Mouse (Mus musculus): ENCODE data around the gene Slc15a1. TPM values are rescaled to one million over a fixed set of nuclear protein-coding genes. Genes with fewer than 3 reads are reported as not detected.

Slc15a1 gene
- total and polyA plus RNA-seq, 2 experiments from 2014 or later, result 0.08 TPM; not detected in 1

GRCm38 (mm10) chr14:121431261-121431660 is 73.8 kb downstream of the Slc15a1 start:
- ATAC-seq (no peak), DNase-seq (ENCODE audit: low spot score) (no peak)
- Histone ChIP-seq H3K9ac (replicated peaks; ENCODE audit: low read length) (no peak overlapping the region), H3K27me3 (ENCODE audit: insufficient read depth, low read length) (no peaks in the 10 kb centered on the region), H3K36me3 (ENCODE audit: insufficient read depth, low read length) (no peaks in the 10 kb centered on the region), H3K4me1 (ENCODE audit: insufficient read depth, low read length) (no peaks in the 10 kb centered on the region), H3K9me3 (ENCODE audit: low read length) (no peaks in the 10 kb centered on the region), H3K4me2 (ENCODE audit: low read depth, low read length) (no peak overlapping the region), H3K4me3 (ENCODE audit: low read length) (no peak overlapping the region), H3K27ac (no peak overlapping the region)
- no peak for TF ChIP-seq CTCF (IDR thresholded peaks at IDR 0.05; ENCODE audit: low read depth)
- WGBS, result 88% methylated on average over 7 of the region's 7 CpGs

DNA sequence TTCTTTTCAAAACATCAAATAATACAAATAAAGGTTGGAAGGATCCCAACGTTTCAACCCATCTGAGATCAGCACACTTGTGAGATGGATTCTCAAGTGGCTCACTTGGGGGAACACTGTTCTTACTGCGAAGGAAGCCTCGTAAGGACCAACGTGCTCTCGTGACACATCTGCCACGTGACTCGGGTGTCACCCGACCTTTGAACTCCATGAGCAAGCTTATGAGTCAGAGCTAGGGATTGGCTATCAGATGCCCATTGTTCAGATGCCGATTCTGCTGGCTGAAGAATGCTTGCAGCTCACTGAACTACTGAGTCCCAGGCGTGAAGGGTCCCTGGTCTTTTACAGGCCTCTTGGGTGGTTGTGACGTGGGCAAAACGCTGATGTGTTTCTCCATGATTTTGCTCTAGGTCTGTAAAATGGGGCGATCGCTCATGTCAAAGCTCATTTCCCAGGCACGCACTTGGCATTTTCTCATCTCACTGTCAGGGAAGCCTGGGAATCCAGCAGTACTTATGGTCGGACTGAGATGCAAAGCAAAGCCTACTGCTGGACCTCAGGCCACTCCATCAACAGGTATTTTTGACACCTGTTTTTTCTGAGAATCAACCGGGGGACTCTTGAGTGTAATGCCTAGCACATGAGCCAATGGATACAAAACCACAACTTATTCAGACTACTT is 75.1 kb downstream of the Slc15a1 start:
- Histone ChIP-seq H3K9me3 (ENCODE audit: low read length) (no peaks in the 10 kb centered on the region), H3K4me1 (ENCODE audit: insufficient read depth, low read length) (no peaks in the 10 kb centered on the region), H3K4me2 (ENCODE audit: low read depth, low read length) (no peak overlapping the region), H3K27me3 (ENCODE audit: insufficient read depth, low read length) (no peaks in the 10 kb centered on the region), H3K27ac (no peak overlapping the region), H3K9ac (replicated peaks; ENCODE audit: low read length) (no peak overlapping the region), H3K4me3 (ENCODE audit: low read length) (no peak overlapping the region), H3K36me3 (ENCODE audit: insufficient read depth, low read length) (no peaks in the 10 kb centered on the region)
- TF ChIP-seq CTCF (IDR thresholded peaks at IDR 0.05; ENCODE audit: low read depth), result no peak
- ATAC-seq (no peak), DNase-seq (ENCODE audit: low spot score) (no peak)
- WGBS, result 82% methylated on average over 17 of the region's 17 CpGs

- no peak overlapping the region for H3K4me3 ChIP-seq (ENCODE audit: low read length)
- no peak for TF ChIP-seq CTCF (IDR thresholded peaks at IDR 0.05; ENCODE audit: low read depth)
Observed at GRCm38 (mm10) chr14:121428148-121428547, 76.9 kb downstream of the Slc15a1 start.

GRCm38 (mm10) chr14:121426743-121427142 is 78.3 kb downstream of the Slc15a1 start:
- DNase-seq (ENCODE audit: low spot score), result no peak
- peak; percentile 38; the same call in 1 of the 2 replicates for TF ChIP-seq CTCF (IDR thresholded peaks at IDR 0.05; ENCODE audit: low read depth)

More at GRCm38 (mm10) chr14:121428148-121428547, 76.9 kb downstream of the Slc15a1 start:
- 88% methylated on average over 4 of the region's 4 CpGs for WGBS
- no peak overlapping the region for H3K27ac ChIP-seq
- H3K9me3 ChIP-seq (ENCODE audit: low read length), result no peaks in the 10 kb centered on the region
- no peaks in the 10 kb centered on the region for H3K27me3 ChIP-seq (ENCODE audit: insufficient read depth, low read length)
- H3K4me2 ChIP-seq (ENCODE audit: low read depth, low read length), result no peak overlapping the region
- H3K9ac ChIP-seq (replicated peaks; ENCODE audit: low read length), result no peak overlapping the region
- no peaks in the 10 kb centered on the region for H3K4me1 ChIP-seq (ENCODE audit: insufficient read depth, low read length)
- DNase-seq (ENCODE audit: low spot score), result no peak
- no peak for ATAC-seq
- no peaks in the 10 kb centered on the region for H3K36me3 ChIP-seq (ENCODE audit: insufficient read depth, low read length)

DNA sequence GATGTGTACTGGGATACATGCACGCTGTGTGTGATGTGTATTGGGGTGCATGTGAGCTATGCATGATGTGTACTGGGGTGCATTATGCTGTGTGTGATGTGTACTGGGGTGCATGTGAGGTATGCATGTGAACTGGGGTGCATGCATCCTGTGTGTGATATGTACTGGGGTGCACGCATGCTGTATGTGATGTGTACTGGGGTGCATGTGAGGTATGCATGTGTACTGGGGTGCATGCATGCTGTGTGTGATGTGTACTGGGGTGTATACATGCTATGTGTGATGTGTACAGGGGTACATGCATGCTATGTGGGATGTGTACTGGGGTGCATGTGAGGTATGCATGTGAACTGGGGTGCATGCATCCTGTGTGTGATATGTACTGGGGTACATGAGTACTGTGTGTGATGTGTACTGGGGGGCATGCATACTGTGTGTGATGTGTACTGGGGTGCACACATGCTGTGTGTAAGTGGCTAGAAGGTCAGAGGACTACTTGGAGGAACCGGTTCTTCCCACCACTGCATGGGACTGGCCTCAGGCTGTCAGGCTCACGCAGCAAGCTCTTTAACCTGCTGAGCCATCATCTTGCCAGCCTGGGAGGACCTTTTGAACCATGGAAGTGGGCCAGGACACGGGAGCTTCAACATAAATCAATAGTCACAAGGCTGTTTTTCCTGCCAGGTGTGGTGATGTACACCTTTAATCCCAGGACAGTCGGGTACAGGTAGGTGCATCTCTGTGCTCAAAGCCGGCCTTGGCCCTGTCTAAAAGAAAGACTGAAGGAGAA is 79.9 kb downstream of the Slc15a1 start:
- ATAC-seq (no peak), DNase-seq (ENCODE audit: low spot score) (no peak)
- no peak overlapping the region for H3K27ac ChIP-seq
- H3K4me2 ChIP-seq (ENCODE audit: low read depth, low read length), result no peak overlapping the region
- no peaks in the 10 kb centered on the region for H3K36me3 ChIP-seq (ENCODE audit: insufficient read depth, low read length)
- no peaks in the 10 kb centered on the region for H3K27me3 ChIP-seq (ENCODE audit: insufficient read depth, low read length)
- no peak overlapping the region for H3K4me3 ChIP-seq (ENCODE audit: low read length)
- no peaks in the 10 kb centered on the region for H3K4me1 ChIP-seq (ENCODE audit: insufficient read depth, low read length)
- WGBS, result 77% methylated on average over 7 of the region's 7 CpGs
- H3K9ac ChIP-seq (replicated peaks; ENCODE audit: low read length), result no peak overlapping the region
- no peak for TF ChIP-seq CTCF (IDR thresholded peaks at IDR 0.05; ENCODE audit: low read depth)
- H3K9me3 ChIP-seq (ENCODE audit: low read length), result no peaks in the 10 kb centered on the region

More at GRCm38 (mm10) chr14:121426743-121427142, 78.3 kb downstream of the Slc15a1 start:
- no peaks in the 10 kb centered on the region for H3K36me3 ChIP-seq (ENCODE audit: insufficient read depth, low read length)
- H3K9ac ChIP-seq (replicated peaks; ENCODE audit: low read length), result no peak overlapping the region
- no peaks in the 10 kb centered on the region for H3K9me3 ChIP-seq (ENCODE audit: low read length)
- no peak overlapping the region for H3K27ac ChIP-seq
- no peaks in the 10 kb centered on the region for H3K27me3 ChIP-seq (ENCODE audit: insufficient read depth, low read length)
- no peaks in the 10 kb centered on the region for H3K4me1 ChIP-seq (ENCODE audit: insufficient read depth, low read length)
- H3K4me2 ChIP-seq (ENCODE audit: low read depth, low read length), result no peak overlapping the region
- no peak overlapping the region for H3K4me3 ChIP-seq (ENCODE audit: low read length)
- no peak for ATAC-seq

DNA sequence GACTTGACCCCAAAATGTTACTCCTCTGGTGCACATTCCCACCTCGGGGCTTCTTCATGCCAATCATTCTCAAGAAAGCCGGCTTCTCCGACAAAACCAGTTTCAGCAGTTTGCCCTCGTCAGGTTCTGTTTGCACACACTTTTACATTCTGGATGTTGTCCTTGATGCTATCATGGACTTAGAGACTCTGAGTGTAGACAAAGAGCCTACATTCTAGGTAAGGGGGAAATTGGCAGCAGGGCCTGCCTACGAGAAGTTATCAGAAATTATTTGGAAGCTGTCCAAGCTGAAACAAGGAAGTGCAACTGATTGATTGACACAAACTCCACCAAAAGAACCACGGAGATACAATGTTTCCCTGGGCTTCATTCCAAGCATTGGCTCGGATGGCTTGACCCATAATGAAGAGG is 81.7 kb downstream of the Slc15a1 start:
- 46% methylated on average over 7 of the region's 7 CpGs for WGBS
- Histone ChIP-seq H3K4me2 (ENCODE audit: low read depth, low read length) (no peak overlapping the region), H3K9ac (replicated peaks; ENCODE audit: low read length) (no peak overlapping the region), H3K9me3 (ENCODE audit: low read length) (no peaks in the 10 kb centered on the region), H3K4me1 (ENCODE audit: insufficient read depth, low read length) (no peaks in the 10 kb centered on the region), H3K4me3 (ENCODE audit: low read length) (no peak overlapping the region), H3K27ac (no peak overlapping the region), H3K27me3 (ENCODE audit: insufficient read depth, low read length) (no peaks in the 10 kb centered on the region), H3K36me3 (ENCODE audit: insufficient read depth, low read length) (no peaks in the 10 kb centered on the region)
- TF ChIP-seq CTCF (IDR thresholded peaks at IDR 0.05; ENCODE audit: low read depth), result no peak
- ATAC-seq (no peak), DNase-seq (ENCODE audit: low spot score) (no peak)
